Mouse (Mus musculus): ENCODE results near the gene Arsj. TPM values are rescaled to one million over a fixed set of nuclear protein-coding genes. Genes with fewer than 3 reads are reported as not detected.

Arsj gene
- polyA plus RNA-seq, 1 experiment from 2014 or later = 0.06 TPM

DNA sequence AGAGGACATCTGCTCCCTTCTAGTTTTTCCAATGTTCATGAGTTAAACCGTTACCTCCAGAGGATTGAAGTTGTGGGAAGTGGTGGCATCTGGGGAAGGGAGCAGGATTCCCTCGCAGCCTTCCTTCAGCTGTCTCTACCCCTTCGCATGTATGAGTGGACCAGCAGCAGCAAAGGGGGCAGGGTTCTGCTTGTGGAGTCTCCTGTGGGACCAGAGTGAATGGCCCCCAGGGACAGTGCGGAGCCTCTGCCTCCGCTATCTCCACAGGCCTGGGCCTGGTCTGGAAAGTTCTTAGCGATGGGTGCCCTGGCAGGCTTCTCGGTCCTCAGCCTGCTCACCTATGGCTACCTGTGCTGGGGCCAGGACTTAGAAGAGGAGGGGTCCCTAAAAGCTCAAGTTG, 1.1 kb downstream of the Arsj start:
- CTCF ChIA-PET = interaction anchor here (1.4 kb wide), 1 partner anchor 13 kb away, joined by 3 read pairs; no protein-coding TSS in a partner anchor
- TF ChIP-seq CTCF (IDR thresholded peaks at IDR 0.05) = no peak
- POLR2A ChIA-PET = no interaction called here
- in situ Hi-C loops (cut with MboI; ENCODE audit: low pct_unique_long_range_greater_than_20kb) = no loop called here
- ATAC-seq (no peak), DNase-seq (ENCODE audit: low read depth, low spot score) (no peak)
- no peaks in the 10 kb centered on the region for H3K27me3 ChIP-seq

GRCm38 (mm10) chr3:126370571-126370970, 7.1 kb downstream of the Arsj start:
- TF ChIP-seq CTCF (IDR thresholded peaks at IDR 0.05) = no peak
- no peak for ATAC-seq
- ChIA-PET CTCF (interaction anchor here (0.7 to 1.5 kb wide), 5 partner anchors 11 to 26 kb away, joined by 3 to 4 read pairs (median 4); no protein-coding TSS in a partner anchor), POLR2A (no interaction called here)
- H3K27me3 ChIP-seq = no peaks in the 10 kb centered on the region
- in situ Hi-C loops (cut with MboI; ENCODE audit: low pct_unique_long_range_greater_than_20kb) = no loop called here
- no peak for DNase-seq (ENCODE audit: low read depth, low spot score)

- ATAC-seq (no peak), DNase-seq (ENCODE audit: low read depth, low spot score) (no peak)
- POLR2A ChIA-PET = no interaction called here
- CTCF ChIA-PET = interaction anchor here (1.1 to 2.3 kb wide), 5 partner anchors 11 to 205 kb away, joined by 3 to 11 read pairs (median 4); no protein-coding TSS in a partner anchor
- no peak for TF ChIP-seq CTCF (IDR thresholded peaks at IDR 0.05)
- no peaks in the 10 kb centered on the region for H3K27me3 ChIP-seq
- in situ Hi-C loops (cut with MboI; ENCODE audit: low pct_unique_long_range_greater_than_20kb) = no loop called here
These were observed 9.5 kb downstream of the Arsj start for GRCm38 (mm10) chr3:126372815-126373545.

- in situ Hi-C loops (cut with MboI; ENCODE audit: low pct_unique_long_range_greater_than_20kb) = no loop called here
- CTCF ChIA-PET = interaction anchor here (1.2 to 2.3 kb wide), 4 partner anchors 11 to 205 kb away, joined by 3 to 11 read pairs (median 5); no protein-coding TSS in a partner anchor
- POLR2A ChIA-PET = interaction anchor here (1.0 kb wide), 1 partner anchor 9 kb away, joined by 8 read pairs; no protein-coding TSS in a partner anchor
- ATAC-seq = no peak
- no peaks in the 10 kb centered on the region for H3K27me3 ChIP-seq
- DNase-seq (ENCODE audit: low read depth, low spot score) = no peak
- TF ChIP-seq CTCF (IDR thresholded peaks at IDR 0.05) = no peak
These were observed 10.2 kb downstream of the Arsj start for GRCm38 (mm10) chr3:126373721-126374120.

DNA sequence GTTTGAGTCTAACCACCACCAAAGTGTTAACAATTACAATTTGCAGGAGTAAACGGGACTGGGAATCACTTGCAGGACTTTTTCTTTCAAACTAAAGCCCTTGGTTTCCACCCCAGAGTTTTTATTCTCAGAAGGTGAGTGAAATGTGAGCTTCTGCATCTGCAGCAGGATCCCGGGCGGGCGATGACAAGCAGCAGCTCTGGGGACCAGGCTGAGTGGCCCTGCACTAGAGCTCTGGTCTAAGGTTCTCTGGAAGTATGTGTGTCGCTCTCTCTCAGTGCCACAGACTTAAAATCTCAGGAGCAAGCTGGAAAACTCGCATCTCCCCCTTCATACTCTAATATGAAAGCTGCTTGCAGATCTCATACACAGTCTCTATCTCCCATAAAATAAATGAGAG, 15.8 kb downstream of the Arsj start:
- in situ Hi-C loops (cut with MboI; ENCODE audit: low pct_unique_long_range_greater_than_20kb) = no loop called here
- DNase-seq (ENCODE audit: low read depth, low spot score) (no peak), ATAC-seq (no peak)
- ChIA-PET CTCF (interaction anchor here (1.2 kb wide), 1 partner anchor 38 kb away, joined by 3 read pairs; no protein-coding TSS in a partner anchor), POLR2A (no interaction called here)
- TF ChIP-seq CTCF (IDR thresholded peaks at IDR 0.05) = no peak
- no peaks in the 10 kb centered on the region for H3K27me3 ChIP-seq

DNA sequence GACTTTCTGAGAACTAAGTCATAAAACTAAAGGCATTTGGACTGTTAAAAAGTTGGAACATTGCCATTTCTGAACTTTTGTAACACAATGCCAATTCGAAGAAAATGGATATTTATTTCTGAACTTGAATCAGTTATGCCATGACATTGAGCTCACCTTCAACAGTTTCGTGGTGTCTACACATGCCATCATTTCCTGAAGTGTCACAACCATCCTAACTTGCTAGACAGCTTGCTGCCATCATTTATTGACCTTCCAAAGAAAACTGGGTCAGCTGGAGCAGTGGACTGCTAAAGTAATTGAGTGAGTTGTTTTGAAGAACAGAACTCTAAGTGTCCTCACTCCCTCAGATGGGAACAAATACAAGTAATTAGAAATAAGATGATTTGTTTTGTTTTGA, 16.2 kb downstream of the Arsj start:
- CTCF ChIA-PET = interaction anchor here (1.2 kb wide), 1 partner anchor 38 kb away, joined by 3 read pairs; no protein-coding TSS in a partner anchor
- in situ Hi-C loops (cut with MboI; ENCODE audit: low pct_unique_long_range_greater_than_20kb) = no loop called here
- DNase-seq (ENCODE audit: low read depth, low spot score) = no peak
- ATAC-seq = no peak
- POLR2A ChIA-PET = no interaction called here
- H3K27me3 ChIP-seq = no peaks in the 10 kb centered on the region
- TF ChIP-seq CTCF (IDR thresholded peaks at IDR 0.05) = no peak

GRCm38 (mm10) chr3:126383276-126383675, 19.8 kb downstream of the Arsj start:
- in situ Hi-C loops (cut with MboI; ENCODE audit: low pct_unique_long_range_greater_than_20kb) = no loop called here
- DNase-seq (ENCODE audit: low read depth, low spot score) (no peak), ATAC-seq (no peak)
- no peaks in the 10 kb centered on the region for H3K27me3 ChIP-seq
- POLR2A ChIA-PET = interaction anchor here (1.3 kb wide), 1 partner anchor 9 kb away, joined by 8 read pairs; no protein-coding TSS in a partner anchor
- no peak for TF ChIP-seq CTCF (IDR thresholded peaks at IDR 0.05)
- CTCF ChIA-PET = interaction anchor here (1.5 kb wide), 1 partner anchor 18 kb away, joined by 3 read pairs; no protein-coding TSS in a partner anchor

GRCm38 (mm10) chr3:126384657-126385438, 21.4 kb downstream of the Arsj start:
- POLR2A ChIA-PET = no interaction called here
- no peak for TF ChIP-seq CTCF (IDR thresholded peaks at IDR 0.05)
- in situ Hi-C loops (cut with MboI; ENCODE audit: low pct_unique_long_range_greater_than_20kb) = no loop called here
- ATAC-seq (peak; percentile 100), DNase-seq (ENCODE audit: low read depth, low spot score) (peak; percentile 88)
- no peaks in the 10 kb centered on the region for H3K27me3 ChIP-seq
- CTCF ChIA-PET = interaction anchor here (1.0 to 1.9 kb wide), 5 partner anchors 12 to 19 kb away, joined by 3 to 7 read pairs (median 5); no protein-coding TSS in a partner anchor

DNA sequence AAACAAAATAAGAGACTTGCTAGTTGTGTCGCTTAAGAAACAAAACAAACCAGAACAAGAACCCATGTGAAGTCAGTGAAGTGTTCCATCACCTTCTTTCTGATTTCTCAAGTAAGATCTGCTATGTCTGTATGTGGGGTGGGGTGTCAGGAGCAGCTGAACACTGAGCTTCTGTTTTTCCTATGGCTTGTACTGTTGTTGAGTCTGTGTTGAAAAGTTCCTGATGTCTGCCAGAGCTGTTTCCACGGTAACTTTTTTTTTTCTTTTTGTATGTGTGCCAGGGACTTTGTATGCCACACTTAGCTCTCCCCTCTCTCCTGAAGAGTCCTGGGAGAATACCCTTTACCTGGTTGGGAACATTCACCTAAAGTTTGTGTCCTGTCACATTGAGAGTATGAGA, 34.0 kb downstream of the Arsj start:
- ATAC-seq (no peak), DNase-seq (ENCODE audit: low read depth, low spot score) (no peak)
- no peaks in the 10 kb centered on the region for H3K27me3 ChIP-seq
- ChIA-PET CTCF (interaction anchor here (0.7 to 2.0 kb wide), 4 partner anchors 9 to 56 kb away, joined by 3 to 7 read pairs (median 4); no protein-coding TSS in a partner anchor), POLR2A (no interaction called here)
- in situ Hi-C loops (cut with MboI; ENCODE audit: low pct_unique_long_range_greater_than_20kb) = no loop called here
- TF ChIP-seq CTCF (IDR thresholded peaks at IDR 0.05) = no peak

DNA sequence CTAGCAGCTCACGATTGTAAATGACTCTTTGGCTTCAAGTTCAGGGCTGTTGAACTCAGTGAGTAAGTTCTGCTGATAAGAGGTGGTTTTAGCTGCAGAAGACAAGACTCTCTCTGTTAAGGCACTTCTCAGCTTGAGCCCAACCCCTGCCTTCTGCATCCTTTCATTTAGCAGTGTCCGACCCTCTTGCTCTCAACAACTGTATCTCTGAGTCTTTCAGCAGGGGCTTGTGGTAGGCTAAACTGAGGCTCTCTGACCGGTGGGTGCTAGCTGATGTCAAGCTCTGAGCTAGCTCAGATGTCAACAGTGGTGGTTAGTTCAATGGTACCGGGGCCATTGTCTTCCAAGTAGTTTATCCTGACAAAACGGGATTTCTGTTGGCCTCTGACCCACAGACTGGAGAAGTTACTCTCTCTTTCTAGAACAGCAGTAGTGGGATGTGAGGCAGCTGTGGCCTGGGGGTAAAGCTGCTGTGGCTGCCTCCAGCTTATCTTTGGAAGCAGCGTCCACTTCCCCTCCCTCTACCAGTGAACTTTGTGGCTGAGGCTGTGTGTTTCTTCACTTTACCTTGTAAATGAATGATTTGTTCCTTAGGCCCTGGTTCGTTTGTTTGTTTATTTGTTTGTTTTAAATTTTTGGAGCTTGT, 34.6 kb downstream of the Arsj start:
- POLR2A ChIA-PET = no interaction called here
- CTCF ChIA-PET = interaction anchor here (1.0 to 2.0 kb wide), 5 partner anchors 10 to 57 kb away, joined by 3 to 7 read pairs (median 4); no protein-coding TSS in a partner anchor
- no peaks in the 10 kb centered on the region for H3K27me3 ChIP-seq
- no peak for DNase-seq (ENCODE audit: low read depth, low spot score)
- ATAC-seq = no peak
- in situ Hi-C loops (cut with MboI; ENCODE audit: low pct_unique_long_range_greater_than_20kb) = no loop called here
- TF ChIP-seq CTCF (IDR thresholded peaks at IDR 0.05) = no peak

Measured in Patski (cell line).